Mouse (Mus musculus): Measurements from ENCODE around the gene Ulk4.

Gene Ulk4

DNA sequence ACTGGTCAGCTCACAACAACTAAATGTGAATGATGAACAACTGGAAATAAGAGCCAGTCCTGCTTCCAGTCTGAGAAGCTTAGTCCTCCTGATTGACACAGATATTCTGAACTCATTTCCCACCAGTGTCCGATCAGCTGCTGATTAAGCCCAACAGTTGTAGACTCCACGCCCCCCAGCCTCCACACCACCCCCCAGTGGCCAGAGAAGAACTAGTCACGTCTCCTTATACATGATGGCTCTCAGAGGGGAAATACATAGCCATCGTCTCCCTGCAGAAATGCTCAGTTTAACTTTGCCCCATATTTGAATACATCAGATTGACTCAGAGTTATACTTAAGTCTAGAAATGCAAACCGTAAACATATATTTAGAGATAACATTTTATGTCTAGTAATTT is 184.4 kb downstream of the Ulk4 start:
- DNase-seq = no peak

DNA sequence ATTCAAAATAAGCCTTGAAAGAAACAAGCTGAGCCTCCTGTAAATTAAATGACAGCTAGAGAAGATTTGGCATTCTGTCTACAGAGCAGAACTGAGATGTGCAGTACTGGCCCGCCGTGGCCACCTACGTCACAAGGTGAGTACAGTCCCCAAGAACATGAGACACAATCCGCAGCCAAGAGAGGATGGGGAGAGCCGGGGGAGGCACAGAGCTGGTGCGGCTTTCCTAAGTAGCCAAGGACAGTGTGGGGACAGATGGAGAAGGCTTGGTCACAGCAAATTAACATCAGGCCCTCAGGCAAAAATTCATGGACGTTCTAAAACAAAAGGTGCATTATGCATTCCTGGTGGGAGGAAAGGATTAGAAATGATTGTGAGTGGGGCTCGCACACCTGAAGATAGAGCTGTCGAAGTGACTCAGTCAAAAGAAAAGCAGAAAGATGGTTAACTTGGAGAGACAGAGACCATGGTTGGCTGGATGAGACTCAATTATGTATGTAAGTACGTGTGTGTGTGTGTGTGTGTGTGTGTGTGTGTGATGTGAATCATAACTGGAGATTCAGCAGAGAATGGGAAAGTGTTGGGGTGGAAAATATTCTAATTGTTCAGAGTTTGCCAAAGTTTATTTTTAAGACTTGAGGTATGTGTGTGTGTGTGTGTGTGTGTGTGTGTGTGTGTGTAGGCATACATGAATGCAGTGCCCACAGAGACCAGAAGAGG is 185.8 kb downstream of the Ulk4 start:
- DNase-seq = no peak

DNA sequence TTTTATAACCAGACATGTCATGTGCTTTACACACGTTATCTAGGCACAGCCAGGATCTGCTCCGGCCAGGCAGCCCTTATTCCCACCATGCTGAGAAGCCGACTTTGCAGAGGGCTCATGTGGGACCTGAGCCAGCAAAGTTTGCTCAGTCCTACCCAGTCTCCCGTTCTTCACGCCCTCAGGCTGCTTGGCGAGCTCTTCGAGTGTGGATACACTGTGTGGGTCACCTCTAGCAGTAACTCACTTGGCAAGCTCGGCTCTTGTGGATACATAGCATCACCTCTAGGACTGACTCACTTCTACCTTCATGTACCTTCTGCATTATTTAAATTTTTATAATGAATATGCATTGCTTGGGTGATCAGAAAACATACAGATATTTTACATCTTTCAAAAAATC is 189.3 kb downstream of the Ulk4 start:
- no peak for DNase-seq

DNA sequence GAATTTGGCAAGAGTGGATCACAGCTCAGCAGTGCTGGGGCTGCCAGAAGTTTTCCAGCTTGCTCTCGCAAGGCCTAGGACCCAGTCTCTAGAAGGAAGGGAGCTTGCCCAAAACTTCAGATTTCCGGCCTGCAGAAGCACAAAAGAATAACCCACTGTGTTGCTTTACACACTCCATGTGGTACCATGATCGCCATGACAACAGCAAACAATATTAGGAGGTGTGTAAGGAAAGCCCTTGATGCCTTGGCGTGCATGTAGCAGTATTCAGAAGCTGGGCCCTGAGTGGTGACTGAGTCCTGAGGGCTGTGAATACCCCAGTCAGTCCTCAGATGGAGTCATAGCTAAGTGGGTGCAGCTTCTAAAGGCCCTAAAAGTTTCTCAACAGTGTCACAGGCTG is 192.8 kb downstream of the Ulk4 start:
- no peak for DNase-seq

DNA sequence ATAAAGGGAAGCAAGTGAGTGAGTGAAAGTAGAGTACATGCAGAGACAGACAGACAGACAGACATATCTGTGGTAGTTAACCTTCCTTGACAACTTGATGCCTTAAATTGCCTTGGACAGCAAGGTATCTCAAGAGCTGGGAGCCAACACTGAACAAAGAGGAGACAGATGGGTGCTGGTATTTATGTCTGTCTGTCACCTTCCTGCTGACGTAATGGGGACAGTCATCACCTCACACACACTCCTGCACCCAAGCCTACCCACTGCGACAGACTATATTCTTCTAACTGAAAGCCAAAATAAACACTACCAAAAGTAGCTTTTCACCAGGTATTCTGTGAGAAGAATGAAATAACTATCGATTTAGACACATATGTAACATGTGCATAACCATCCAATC is 196.2 kb downstream of the Ulk4 start:
- no peak for DNase-seq

DNA sequence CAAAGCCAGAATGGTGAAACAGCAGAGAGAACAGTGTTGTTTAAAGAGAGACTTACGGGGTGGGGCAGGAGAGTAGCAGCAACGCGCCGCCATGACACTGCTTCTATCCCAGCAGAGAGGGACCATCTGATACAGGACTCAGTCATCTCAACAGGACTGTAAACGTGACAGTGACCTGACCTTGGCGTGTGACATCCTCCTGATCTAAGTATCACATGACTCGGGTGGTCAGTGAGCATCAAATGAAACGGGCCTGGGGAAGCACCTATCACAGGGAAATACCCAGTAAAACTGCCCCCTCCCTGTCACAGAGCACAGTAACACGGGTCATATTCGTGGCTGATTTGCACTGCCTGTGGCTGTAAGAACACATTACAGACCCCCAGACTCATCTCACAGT is 196.6 kb downstream of the Ulk4 start:
- DNase-seq = no peak

DNA sequence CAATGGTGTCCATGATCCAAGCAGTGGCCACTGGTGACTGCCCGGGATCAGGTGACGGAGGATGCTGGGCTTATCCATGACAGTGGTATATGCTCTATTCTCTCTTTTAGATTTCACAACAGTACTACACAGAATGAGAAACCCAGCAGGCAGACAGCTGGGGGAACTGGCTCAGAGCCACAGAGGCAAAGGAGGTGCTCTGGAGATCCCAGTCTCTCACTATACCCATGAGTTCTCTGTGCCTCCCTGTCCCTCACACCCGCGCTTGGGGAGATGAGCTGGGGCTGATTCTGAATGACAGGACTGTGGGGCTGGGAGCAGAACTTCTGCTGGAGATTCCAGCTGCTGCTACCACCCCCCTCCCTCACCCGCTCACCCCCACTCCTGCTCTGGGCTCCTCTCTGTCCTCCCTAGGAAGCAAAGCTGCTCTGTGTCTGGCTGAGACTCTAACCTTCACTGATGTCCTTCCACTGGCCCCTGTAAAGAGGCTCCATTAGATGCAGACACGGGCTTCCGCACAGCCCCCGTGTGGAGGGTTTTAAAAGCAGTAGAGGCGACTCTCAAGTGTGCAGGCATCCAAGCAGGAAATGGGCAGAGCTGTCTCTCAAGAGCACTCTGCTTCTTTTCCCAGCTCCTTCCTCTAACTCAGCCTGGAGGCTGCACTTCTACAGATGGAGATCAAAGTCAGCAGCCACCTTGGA is 197.5 kb downstream of the Ulk4 start:
- peak; percentile 23 for DNase-seq

DNA sequence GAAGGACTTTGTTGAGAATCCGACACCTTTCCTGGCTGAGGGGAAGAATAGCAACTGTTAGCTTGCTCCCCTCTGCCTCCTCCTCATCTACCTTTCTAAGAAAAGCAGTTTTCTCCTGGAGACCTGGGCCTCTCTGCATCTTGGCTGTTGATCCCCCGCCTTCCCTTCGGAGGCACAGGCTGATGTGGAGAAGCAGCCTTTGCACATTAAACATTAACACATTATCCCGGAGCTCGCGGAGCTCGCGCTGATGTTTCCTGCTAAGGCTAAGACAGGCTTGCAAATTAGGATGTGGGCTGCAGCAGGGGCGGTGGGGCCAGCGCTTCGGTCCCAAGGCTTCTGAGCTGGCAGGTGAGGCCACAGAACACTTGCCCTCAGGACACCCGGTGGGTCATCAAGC is 200.7 kb downstream of the Ulk4 start:
- DNase-seq = no peak

DNA sequence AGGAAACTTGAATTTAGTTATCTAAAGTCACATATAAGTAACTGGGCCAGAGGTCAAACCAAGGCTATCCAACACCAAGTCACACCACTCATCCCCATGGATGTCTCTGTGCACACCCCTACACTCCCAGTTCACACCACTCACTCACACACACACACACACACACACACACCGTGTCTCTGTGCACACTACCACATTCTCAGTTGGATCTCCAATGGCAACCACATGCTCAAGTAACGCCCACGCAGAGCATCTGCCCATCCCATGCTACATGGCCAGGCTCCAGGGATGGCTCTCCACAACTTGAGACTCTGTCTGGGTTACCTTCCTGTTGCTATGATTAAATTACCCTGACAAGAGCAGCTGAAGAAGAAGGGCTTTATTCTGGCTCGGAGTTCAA is 201.8 kb downstream of the Ulk4 start:
- no peak for DNase-seq

DNA sequence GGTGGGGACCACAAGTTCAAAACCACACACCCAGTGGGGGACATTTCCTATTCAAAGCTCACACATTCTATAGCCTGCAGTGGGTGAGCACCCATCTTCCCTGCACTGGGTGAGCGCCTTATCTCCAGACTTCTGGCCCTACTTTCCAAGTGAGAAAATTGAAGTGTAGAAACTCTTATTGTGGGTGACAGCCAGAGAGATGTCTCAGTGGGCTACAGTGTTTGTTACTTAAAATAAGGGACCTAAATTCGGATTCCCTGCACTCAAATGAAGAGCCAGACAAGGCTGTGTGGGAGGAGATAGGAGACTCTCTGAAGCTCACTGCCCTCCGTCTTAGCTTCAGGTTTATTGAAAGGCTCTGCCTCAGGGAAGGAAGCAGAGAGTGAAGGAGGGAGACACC is 202.3 kb downstream of the Ulk4 start:
- no peak for DNase-seq

DNA sequence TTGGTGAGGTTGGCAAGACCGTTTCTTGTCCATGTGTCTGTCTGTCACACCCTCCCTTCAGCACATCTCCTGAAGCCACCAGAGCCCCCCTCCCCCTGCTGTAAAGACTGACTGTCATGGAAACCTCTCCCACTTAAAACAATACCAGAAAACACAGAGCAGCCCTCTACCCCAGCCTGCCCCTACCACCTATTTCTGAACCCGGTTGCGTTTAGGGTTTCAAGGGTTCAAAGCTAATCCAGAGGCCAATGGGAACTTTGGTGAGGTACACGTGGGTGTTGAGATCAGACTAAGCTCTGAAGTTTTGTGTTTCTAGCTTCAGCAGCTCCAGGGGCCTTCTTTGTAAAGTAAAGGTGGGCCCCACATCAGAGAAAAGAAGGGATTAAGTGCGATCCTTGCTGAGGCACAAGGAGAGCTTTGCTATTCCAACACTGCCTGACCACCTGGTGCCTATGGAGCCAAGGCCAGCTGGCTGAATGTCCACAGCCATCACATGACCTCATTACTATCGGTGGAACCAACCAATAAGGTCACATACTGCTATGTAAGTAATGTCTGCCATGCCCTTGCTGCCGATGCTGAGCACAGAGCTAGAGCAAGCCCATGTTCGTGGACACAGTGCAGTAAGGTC is 204.8 kb downstream of the Ulk4 start:
- no peak for DNase-seq

DNA sequence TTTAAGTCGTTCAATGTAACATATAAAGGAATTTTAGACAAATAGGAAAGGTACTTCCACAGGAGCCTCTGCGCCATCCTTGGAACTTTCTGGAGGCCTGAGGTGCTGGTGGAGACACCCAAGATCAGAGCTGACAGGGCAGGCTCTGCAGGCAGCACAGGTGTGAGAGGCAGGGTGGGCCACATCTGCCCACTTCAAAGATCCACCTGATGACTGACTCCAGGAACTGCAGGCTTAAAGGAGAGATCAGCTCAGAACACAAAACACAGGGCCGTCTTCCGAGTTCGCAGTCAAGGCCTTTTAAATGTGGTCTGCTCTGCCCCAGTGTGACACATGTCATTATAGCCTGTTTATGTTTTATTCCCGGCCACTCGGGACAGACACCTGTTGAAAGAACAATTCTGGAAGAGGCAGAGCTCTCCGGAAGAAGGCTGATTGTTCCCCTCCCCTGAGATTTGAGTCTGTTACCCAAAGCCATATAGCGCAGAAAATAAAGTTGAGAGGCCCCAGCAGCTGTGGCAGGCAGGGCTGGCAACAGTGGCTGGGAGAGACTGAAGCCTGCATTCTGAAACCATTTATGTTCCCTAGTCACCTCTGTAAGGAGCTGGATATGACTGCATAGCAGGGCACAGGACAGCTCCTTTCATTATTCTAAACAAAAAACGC is 205.4 kb downstream of the Ulk4 start:
- DNase-seq = no peak

DNA sequence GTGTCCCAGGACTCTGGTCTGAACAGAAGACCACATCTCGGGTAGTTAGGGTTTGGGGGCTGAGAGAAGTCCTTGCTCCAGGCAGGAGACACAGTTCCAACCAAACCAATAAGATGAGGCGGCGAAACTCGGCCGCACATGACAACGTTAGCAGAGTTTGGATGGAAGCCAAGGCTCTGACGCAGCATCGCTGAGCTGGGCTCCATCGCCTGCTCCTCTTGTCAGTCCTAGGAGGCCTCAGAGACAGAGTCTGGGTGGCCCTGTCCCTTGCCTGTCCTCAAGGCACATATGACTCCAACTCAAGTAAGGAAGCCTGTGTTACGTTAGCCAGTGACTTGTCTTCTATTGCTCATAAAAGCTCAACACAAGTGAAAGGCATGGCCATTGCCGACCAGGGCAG is 205.9 kb downstream of the Ulk4 start:
- DNase-seq = no peak

DNA sequence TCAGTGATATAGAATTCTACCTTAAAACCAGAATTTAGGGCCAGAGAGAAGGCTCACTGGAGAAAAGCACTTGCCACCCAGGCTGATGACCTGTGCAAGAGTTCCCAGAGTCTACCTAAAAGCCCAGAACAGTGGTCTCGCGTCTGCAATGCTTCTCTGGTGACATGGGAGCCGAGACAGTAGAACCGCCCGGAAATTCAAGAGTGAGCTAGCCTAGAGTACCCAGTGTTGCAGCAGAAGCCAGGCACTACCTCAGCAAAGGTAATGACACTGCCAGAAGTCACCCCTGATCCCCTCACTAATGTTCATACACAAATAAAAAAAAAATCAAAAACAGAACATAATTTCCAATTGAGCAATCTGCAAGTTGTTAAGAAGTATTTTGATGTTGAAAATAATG is 208.9 kb downstream of the Ulk4 start:
- DNase-seq = no peak

DNA sequence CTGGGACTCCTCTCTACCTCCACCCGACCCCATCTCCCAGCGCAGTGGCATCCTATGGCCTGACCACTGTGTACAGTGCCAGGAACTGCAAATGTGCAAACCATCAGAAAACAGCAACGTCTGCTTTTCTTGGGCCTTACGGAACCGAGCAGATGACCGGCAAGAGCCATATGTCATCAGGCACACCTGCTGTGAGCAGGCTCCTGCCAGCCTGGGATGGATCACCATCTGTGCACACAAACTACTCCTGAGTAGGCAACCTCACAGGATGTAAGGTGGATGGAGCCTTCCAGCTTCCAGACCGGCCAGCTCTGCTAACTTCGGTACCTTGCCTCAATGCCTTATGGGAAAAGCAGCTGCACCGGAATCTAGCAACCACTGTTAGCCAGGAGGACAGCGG is 210.0 kb downstream of the Ulk4 start:
- no peak for DNase-seq

DNA sequence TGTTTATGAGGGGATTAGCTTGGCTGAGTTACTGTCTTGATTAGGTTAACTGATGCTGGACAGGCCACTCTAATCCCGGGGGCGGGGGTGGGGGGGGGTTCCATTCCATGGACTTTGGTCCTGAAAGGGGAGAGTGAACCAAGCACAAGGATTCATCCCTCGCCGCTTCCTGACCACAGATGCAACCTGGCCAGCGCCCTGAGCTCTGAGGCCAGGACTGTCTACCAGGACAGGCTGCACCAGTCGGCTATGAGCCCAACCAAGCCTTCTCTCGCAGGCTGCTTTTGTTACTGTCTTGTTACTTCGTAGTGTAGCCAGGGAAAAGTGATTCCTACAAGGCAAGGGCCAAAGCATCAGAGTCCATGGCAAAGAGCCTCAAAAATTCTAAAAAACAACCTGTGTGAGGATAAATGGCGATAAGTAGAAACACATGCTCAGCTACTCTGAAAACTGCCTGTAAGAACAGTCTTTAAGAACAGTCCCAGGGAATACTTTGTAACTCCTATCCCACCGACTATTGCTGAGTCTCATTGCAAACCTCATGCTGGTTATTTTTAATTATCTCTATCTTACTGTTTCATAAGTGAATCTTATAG is 211.5 kb downstream of the Ulk4 start:
- DNase-seq = no peak

DNA sequence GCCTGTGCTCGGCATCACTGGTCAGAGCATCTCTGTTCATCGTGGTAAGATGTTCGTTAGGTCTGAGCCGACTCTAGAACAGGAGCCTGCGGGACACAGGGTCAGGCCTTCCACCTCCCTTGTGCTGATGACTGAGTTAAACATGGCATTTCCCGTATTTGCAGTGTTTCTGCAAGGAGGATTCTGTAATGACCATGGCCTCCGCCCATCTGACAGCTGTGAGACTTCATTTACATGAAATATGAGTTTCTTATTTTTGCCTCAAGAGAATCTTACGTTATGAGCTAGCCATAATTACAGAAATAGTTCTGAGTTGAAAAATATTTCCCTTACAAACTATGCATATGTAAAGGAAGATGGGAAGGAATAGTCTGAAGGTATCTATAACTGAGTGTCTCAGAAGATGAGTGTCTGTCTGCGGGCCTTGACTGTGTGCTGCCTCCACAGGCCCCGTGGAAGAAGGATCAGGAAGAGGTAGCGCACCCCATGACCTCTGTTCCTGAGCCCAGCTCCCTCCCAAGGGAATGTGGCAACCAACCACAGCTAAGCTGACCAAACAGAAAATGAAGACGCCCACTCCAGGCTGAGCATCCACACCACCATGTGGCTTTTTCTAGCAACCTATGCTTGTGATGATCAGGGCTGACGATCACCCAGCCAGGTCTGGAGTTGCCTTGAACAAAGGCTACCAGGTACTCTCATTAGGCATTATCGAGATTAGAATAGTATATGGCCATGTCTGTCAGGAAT is 212.2 kb downstream of the Ulk4 start:
- no peak for DNase-seq

DNA sequence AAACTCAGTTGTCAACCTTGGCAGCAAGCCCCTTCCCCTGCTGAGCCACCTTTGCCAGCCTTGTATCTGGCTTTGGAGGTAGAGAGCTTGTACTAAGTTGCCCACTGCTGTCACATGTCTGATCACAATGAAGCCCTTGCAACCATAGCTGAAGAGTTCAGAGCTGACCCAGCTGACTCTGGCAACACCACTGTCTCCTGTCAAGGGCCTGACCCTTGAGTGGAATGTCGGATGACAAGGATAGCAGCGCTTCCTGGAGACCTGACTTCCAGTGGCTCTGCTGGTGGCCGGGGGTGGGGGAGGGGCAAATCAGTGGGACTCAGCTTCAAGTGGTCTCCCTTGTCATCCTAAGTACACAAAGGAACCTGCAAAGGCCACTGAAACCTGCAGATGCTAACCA is 214.3 kb downstream of the Ulk4 start:
- DNase-seq = no peak

DNA sequence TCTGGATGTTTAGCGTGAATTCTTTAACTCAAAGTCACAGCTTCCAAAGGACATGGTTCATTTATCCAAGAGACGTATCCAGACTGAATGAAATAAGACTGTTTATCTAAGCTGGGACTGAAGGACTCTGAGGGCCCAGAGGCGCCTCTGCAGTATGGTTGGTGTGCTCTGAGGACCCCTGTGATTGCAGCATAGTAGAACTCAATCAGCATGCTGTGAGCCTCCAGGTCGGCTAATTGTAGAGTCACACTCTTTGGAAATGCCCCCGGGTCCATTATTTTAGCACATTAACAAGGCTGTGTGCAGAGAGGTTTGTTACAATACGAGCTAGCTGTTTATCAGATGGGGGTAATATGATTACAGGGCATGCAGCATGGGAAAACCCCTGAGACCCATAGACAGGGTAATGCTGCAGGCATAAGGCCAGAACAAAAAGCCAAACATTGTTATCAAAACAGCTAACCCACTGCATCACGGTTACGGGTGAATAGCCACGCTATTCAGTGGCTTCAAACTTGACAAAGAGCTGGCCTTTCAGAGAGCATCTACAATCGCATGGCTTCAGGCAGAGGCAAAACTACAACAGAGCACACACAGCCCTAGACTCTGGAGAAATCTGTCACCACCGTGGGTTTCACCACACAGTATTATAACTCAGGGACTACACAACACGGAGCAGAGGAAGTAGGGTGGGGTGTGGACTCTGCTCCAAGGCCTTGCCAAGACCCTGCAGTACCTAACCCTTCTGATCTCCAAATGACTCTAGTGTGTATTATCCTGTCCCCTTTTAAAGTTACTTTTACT is 215.0 kb downstream of the Ulk4 start:
- no peak for DNase-seq

DNA sequence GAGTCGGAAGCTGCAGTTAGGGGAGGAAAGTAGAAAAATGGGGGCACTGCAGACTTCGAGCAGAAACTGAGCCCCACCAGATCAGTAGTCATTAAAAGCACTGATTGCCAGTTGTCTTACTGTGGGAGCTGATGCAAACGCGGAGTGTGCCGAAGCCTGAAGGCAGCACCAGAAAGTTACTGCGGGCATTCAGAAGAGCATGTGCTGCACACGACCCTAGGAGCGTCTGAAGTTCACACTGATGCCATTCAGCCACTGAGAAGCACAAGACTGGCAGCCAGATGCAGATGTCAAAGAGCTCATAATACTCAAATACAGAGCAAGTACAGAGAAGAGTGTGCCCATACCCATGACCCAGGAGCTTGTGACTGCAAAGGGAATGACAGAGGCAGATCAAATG is 216.7 kb downstream of the Ulk4 start:
- no peak for DNase-seq

DNA sequence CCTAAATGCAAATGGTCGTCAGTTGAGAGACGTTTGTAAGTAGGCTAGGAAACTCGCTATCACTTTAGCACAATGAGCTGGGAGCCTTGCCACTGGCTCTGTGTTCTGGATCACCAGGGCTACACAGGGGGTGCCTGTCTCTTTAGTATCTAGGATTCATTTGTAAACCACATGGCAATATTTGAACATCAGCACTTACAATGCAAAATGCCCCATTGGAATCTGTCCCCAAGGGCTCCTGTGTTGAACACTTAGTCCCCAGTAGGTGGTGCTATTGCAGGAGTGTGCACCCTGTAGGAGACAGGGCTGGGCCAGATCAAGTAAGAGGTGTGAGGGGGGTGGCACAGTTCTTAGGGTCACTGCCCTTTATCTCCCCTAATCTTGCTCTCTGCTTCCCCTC is 217.7 kb downstream of the Ulk4 start:
- DNase-seq = peak; percentile 20

DNA sequence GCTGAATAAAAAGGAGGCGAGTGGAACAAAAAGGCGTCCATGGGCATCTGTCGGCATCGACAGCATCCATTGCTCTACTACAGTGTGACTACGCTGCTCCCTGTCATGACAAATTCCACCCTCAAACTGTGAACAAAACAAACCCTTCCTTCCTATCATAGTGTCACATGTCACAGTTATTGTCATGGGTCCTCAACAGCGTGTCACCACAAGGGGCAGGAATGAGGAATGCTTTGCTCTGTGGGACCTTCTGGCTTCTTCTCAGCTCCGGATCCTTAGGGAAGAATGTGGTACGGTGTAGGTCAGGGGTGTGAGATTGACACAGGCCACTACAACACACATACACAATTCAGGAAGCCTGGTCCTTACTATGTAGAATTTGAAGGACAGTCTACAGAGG is 218.5 kb downstream of the Ulk4 start:
- peak; percentile 34 for DNase-seq
